Mouse (Mus musculus): ENCODE results near the gene Bpifb2. TPM values are rescaled to one million over a fixed set of nuclear protein-coding genes. Genes with fewer than 3 reads are reported as not detected.
"Not testable (repeated sequence)": the region's sequence is repeated elsewhere in the genome, so short reads cannot be mapped to it uniquely, and the experiment has no call there.

Bpifb2 gene
- polyA plus RNA-seq (2016; fragmentation: Nextera tagmentation; extraction: Ambion mirVana): not detected in 2 replicates

DNA sequence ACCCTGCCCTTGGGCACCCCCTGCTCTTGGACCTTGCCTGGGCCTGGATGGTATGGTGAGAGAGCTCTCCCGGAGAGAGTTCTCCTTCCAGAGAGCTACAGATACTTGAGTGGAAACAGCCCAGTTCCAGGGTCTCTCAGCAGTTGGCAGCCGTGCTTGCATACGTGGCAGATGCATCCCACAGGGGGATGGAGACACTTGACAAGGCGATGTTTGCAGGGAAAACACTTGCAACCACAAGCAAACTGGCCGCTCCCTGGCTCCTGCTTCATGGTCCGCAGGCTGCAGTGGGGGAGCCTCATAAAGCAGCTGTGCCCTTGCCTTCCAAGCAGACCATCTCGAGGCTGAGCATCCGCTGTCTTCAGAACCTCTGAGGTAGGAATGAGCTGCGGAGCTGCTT lies at the start of gene Bpifb2:
TSS of gene Bpifb2 (plus strand) at position 301 of the 400 bp plus-strand sequence.
- Histone ChIP-seq H3K4me3 (no peak within 1 kb of the TSS), H3K27ac (no peak within 1 kb of the TSS), H3K27me3 (replicated peaks) (no peaks in the 10 kb centered on the region), H3K9ac (no peak within 1 kb of the TSS), H3K4me2 (replicated peaks) (no peak within 1 kb of the TSS), H3K36me3 (no peaks in the 10 kb centered on the region), H3K9me3 (no peaks in the 10 kb centered on the region), H3K4me1 (no peaks in the 10 kb centered on the region)
- WGBS: 74% methylated on average over 9 of the region's 9 CpGs
- ATAC-seq (ENCODE audit: low FRiP score, low read depth): no peak

DNA sequence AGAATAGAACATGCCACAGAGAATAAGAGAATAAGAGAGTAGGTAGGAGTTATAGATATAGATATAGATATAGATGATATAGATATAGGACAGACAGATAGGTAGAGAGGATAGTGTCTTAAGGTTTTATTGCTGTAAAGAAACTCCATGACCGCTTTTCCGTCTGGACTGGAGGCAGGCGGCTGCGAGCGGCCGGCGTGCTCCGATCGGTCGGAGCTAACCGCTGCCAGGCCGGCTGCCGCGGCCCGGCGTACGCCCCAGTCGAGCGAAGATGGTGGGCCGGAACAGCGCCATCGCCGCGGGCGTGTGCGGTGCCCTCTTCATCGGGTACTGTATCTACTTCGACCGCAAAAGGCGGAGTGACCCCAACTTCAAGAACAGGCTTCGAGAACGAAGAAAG lies 48.9 kb upstream of the Bpifb2 start:
- not testable (repeated sequence) for H3K4me3 ChIP-seq; ATAC-seq (ENCODE audit: low FRiP score, low read depth); H3K9me3 ChIP-seq; H3K4me2 ChIP-seq (replicated peaks); H3K27me3 ChIP-seq (replicated peaks); H3K36me3 ChIP-seq; H3K27ac ChIP-seq; H3K4me1 ChIP-seq; H3K9ac ChIP-seq
- WGBS: 66% methylated on average over 32 of the region's 32 CpGs

DNA sequence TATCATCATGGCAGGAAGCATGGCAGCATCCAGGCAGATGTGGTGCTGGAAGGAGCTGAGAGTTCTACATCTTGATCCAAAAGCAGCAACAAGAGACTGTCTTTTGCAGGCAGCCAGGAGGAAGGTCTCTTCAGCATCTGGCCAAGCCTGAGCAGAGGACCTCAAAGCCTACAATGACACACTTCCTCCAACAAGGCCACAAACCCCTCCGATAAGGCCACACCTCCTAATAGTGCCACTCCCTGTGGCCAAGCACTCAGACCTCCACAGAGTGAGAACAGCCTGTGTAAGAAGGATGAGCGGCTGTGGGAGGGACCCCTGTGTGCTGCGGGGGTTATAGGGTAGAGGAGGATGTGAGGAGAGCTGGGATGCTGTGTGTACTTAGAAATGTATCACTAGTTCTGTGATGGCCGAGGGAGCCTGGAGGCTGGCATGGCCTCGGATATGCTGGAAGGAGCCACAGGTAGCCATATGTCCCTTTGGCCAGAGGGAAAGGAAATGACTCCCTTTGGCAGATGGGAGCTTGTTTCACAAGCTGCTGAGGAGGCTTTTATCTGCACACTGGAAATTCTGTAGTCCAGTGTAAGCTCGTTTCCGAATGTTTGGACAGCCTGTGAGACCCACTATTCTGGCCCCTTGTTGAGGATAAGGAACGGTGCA lies 47.5 kb upstream of the Bpifb2 start:
- no peak for ATAC-seq (ENCODE audit: low FRiP score, low read depth)
- 0 out of 2 replicates have a peak, but pooled peaks cover under 1% of the 10 kb centered on the region for H3K4me1 ChIP-seq
- H3K9me3 ChIP-seq: no peaks in the 10 kb centered on the region
- no peak overlapping the region for H3K4me3 ChIP-seq
- no peaks in the 10 kb centered on the region for H3K36me3 ChIP-seq
- no peaks in the 10 kb centered on the region for H3K27me3 ChIP-seq (replicated peaks)
- WGBS: 86% methylated on average over 8 of the region's 8 CpGs
- H3K9ac ChIP-seq: no peak overlapping the region
- no peak overlapping the region for H3K4me2 ChIP-seq (replicated peaks)
- no peak overlapping the region for H3K27ac ChIP-seq

DNA sequence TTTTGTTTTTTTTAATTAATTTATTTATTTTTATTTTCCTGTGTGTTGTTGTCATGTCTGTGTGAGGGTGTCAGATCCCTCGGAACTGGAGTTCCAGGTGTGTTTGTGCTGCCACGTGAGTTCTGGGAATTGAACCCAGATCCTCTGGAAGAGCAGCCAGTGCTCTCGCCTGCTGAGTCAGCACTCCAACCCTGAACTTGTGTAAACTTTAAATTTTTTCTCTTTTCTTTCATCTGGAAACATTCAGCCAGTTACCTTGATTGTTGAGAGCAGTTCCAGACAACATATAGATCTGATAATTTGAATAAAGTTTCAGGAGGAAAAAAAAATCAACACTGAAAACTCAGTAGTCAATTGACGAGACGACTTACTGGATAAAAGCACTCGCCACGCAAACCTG lies 46.1 kb upstream of the Bpifb2 start:
- H3K36me3 ChIP-seq: no peaks in the 10 kb centered on the region
- no peaks in the 10 kb centered on the region for H3K27me3 ChIP-seq (replicated peaks)
- no peak overlapping the region for H3K9ac ChIP-seq
- WGBS: 85% methylated on average over 7 of the region's 7 CpGs
- ATAC-seq (ENCODE audit: low FRiP score, low read depth): no peak
- H3K4me1 ChIP-seq: peaks cover 5% of the 10 kb centered on the region; the same call in 1 of the 2 replicates
- H3K27ac ChIP-seq: no peak overlapping the region
- H3K4me2 ChIP-seq (replicated peaks): no peak overlapping the region
- no peaks in the 10 kb centered on the region for H3K9me3 ChIP-seq
- no peak overlapping the region for H3K4me3 ChIP-seq

DNA sequence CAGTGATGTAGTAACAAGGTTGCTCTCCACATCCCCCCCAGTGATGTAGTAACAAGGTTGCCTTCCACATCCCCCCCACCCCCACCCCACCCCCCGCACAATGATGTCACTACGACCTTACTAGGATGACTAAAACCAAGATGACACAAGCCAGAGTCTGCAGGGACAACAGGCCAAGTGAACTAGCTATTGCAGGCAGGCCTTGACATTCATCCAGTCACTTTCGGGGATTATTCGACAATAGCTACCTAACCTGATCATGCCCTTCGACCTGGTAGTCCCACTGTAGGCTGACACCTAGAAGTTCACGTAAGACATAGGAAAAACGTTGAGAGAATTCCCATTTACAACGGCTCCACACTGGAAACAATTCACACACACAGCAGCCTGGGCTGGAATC lies 41.6 kb upstream of the Bpifb2 start:
- Histone ChIP-seq H3K4me3 (no peak overlapping the region), H3K4me1 (peaks cover 5% of the 10 kb centered on the region; the same call in 1 of the 2 replicates), H3K9me3 (no peaks in the 10 kb centered on the region), H3K27me3 (replicated peaks) (no peaks in the 10 kb centered on the region), H3K36me3 (no peaks in the 10 kb centered on the region), H3K27ac (no peak overlapping the region), H3K4me2 (replicated peaks) (no peak overlapping the region), H3K9ac (no peak overlapping the region)
- 87% methylated on average over 8 of the region's 8 CpGs for WGBS
- no peak for ATAC-seq (ENCODE audit: low FRiP score, low read depth)

DNA sequence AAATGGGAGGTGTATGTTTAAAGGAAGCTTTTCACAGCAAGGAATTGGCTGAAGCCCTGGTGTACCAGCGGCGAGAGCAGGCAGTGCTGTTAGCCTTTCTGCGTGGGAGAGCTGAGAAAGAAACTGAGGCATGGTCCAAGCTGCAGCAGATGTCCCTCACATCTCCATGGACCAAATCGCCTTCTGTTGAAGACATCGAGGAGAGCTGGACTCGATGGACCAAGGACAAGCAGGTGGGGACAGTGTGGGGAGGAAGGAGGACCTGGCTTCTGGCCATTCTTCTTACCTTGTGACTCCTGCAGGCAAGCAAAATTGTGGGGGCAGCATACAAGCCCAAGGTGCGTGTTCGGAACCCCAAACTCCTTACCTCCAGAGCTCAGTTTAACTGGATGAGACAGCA lies 32.0 kb upstream of the Bpifb2 start:
- ATAC-seq (ENCODE audit: low FRiP score, low read depth): no peak
- H3K27ac ChIP-seq: no peak overlapping the region
- H3K9ac ChIP-seq: no peak overlapping the region
- no peak overlapping the region for H3K4me2 ChIP-seq (replicated peaks)
- H3K27me3 ChIP-seq (replicated peaks): no peaks in the 10 kb centered on the region
- WGBS: 87% methylated on average over 8 of the region's 8 CpGs
- no peaks in the 10 kb centered on the region for H3K4me1 ChIP-seq
- no peaks in the 10 kb centered on the region for H3K36me3 ChIP-seq
- no peak overlapping the region for H3K4me3 ChIP-seq
- H3K9me3 ChIP-seq: no peaks in the 10 kb centered on the region

DNA sequence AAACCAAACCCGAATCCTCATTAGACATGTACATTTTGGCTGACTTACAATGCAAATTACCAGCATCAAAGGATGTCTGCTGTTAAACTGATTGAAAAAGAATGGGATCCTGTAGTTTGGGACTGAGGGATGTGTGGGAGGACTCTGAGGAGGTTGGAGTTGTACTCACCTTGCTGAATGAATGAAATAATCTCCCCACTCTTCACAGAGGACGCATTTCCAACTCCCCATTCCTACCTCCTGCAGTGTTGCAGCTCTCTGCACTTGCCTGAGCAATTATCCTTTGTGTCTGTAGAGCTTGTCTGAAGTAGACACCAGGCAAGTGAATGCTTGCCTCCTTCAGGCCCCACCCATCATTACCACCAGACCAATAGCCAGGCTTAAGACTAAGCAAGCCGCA lies 26.5 kb upstream of the Bpifb2 start:
- Histone ChIP-seq H3K27ac (no peak overlapping the region), H3K9ac (no peak overlapping the region), H3K4me1 (no peaks in the 10 kb centered on the region), H3K4me3 (no peak overlapping the region), H3K4me2 (replicated peaks) (no peak overlapping the region), H3K9me3 (0 out of 2 replicates have a peak, but pooled peaks cover 3% of the 10 kb centered on the region), H3K36me3 (no peaks in the 10 kb centered on the region), H3K27me3 (replicated peaks) (no peaks in the 10 kb centered on the region)
- WGBS: 75% methylated on average over 3 of the region's 3 CpGs
- ATAC-seq (ENCODE audit: low FRiP score, low read depth): no peak

DNA sequence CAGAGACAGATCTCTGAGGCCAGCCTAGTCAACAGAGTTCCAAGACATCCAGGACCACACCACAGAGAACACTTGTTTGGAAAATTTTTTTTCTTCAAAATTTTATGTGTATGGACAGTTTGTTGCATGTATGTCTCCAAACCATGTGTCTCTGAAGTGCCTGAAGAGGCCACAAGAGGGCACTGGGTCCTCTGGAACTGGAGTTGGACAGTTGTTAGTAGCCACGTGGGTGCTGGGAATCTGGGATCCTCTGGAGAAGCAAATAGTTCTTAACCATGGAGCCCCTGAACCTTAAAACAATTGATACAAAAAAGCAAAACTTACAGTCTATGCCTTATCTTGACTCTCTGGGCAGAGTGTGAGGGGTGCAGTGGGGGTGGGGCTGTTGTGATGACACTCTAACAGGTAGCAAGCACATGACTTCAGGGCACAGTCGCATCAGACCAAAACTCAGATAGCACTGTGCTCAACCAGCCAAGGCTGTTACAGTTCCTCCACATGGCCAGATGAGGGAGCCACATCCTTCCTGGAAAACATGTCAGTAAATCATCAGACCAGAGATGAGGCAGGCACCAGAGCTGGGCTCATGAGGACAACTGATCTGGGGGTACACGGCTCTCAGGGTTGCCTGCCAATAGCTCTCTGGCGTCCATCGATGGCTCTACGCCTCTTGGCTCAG lies 24.4 kb upstream of the Bpifb2 start:
- Histone ChIP-seq H3K4me3 (no peak overlapping the region), H3K27me3 (replicated peaks) (no peaks in the 10 kb centered on the region), H3K9me3 (0 out of 2 replicates have a peak, but pooled peaks cover 3% of the 10 kb centered on the region), H3K9ac (no peak overlapping the region), H3K4me2 (replicated peaks) (no peak overlapping the region), H3K4me1 (no peaks in the 10 kb centered on the region), H3K27ac (no peak overlapping the region), H3K36me3 (no peaks in the 10 kb centered on the region)
- WGBS: 87% methylated on average over 6 of the region's 6 CpGs
- ATAC-seq (ENCODE audit: low FRiP score, low read depth): no peak

DNA sequence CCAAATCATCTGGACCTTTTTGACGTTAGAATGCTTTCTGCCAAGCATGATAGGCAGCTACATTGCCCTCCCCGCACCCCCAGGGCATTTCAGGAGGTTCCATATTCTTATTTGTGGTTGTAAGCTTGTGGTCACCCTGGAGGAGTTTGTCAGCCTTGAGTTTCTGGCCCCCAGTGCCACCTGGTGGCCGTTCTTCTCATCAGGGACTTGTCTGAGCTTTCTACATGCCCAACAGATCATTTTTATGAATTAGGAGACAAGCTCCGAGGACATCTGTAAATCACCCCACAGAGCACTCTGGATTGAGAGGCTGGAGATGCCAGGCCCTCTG lies 23.9 kb upstream of the Bpifb2 start:
- H3K36me3 ChIP-seq: no peaks in the 10 kb centered on the region
- H3K9me3 ChIP-seq: 0 out of 2 replicates have a peak, but pooled peaks cover 3% of the 10 kb centered on the region
- no peaks in the 10 kb centered on the region for H3K27me3 ChIP-seq (replicated peaks)
- ATAC-seq (ENCODE audit: low FRiP score, low read depth): no peak
- H3K9ac ChIP-seq: no peak overlapping the region
- H3K4me1 ChIP-seq: no peaks in the 10 kb centered on the region
- 54% methylated on average over 4 of the region's 4 CpGs for WGBS
- H3K27ac ChIP-seq: no peak overlapping the region
- no peak overlapping the region for H3K4me2 ChIP-seq (replicated peaks)
- H3K4me3 ChIP-seq: no peak overlapping the region

DNA sequence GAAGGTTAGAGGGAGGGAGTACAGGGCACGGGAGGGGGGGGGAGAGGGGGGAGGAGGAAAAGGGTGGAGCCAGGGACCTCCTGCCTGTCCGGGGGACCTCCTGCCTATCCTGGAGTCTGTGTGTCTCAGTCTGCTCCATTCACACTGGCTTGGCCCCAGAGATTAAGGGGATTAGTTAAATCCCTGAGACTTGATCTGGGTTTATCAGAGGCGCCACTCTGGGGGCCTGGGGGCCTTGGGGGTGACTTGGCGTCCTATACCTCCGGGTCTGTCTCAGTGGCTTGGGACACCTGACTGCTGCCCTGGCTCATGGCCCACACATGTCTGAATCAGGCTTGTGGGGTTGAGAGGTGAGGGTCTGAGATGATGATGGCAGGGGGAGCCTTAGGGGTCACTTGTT lies 21.3 kb upstream of the Bpifb2 start:
- ATAC-seq (ENCODE audit: low FRiP score, low read depth): no peak
- H3K4me2 ChIP-seq (replicated peaks): no peak overlapping the region
- 30% methylated on average over 5 of the region's 5 CpGs for WGBS

DNA sequence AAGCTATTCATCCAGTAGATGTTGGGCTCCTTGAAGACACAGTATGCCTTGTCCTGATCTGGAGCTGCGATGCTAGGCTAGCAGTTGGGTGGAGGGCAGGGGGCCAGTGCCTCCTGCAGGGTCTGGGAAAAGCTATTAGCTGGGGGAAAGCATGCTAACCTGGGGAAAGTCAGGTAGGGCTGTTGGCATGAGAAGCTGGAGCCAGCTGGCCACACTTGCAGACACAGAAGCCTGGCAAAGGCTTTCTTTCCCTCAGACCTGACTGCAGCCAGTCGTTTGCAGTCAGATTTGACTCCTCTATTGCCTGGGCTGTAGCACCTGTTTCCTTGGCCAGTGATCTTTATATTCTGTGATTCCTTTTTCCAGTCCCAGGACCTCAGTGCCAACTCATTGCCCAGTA lies 15.3 kb upstream of the Bpifb2 start:
- no peak overlapping the region for H3K27ac ChIP-seq
- no peak overlapping the region for H3K9ac ChIP-seq
- H3K4me3 ChIP-seq: no peak overlapping the region
- H3K9me3 ChIP-seq: no peaks in the 10 kb centered on the region
- H3K36me3 ChIP-seq: no peaks in the 10 kb centered on the region
- 70% methylated on average over 2 of the region's 2 CpGs for WGBS
- H3K4me1 ChIP-seq: no peaks in the 10 kb centered on the region
- ATAC-seq (ENCODE audit: low FRiP score, low read depth): no peak
- H3K4me2 ChIP-seq (replicated peaks): no peak overlapping the region
- no peaks in the 10 kb centered on the region for H3K27me3 ChIP-seq (replicated peaks)

More for the DNA sequence above, 21.3 kb upstream of the Bpifb2 start:
- no peaks in the 10 kb centered on the region for H3K4me1 ChIP-seq
- H3K27ac ChIP-seq: no peak overlapping the region
- no peaks in the 10 kb centered on the region for H3K27me3 ChIP-seq (replicated peaks)
- H3K36me3 ChIP-seq: no peaks in the 10 kb centered on the region
- H3K9me3 ChIP-seq: 0 out of 2 replicates have a peak, but pooled peaks cover 3% of the 10 kb centered on the region
- no peak overlapping the region for H3K9ac ChIP-seq
- no peak overlapping the region for H3K4me3 ChIP-seq

DNA sequence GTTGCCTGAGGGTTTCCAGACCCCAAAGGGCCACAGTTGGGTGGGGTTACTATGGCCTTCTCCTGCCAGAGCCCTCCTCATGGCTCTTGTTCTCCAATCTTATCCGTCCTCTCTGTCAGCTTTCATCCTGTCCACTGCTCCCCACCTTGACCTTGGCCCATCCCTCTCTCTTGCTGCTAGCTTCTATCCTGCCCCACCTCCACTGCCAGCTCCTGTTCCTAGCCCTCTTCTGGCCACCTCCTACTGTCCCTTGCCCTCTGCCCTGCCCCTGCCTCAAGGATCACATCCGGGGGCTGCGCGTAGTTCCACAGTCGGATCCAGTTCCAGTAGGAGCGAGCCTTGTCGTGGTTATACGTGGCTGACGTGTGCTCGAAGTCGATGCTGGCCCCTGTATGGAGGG lies 14.5 kb upstream of the Bpifb2 start:
- no peak overlapping the region for H3K27ac ChIP-seq
- H3K4me2 ChIP-seq (replicated peaks): no peak overlapping the region
- 90% methylated on average over 11 of the region's 11 CpGs for WGBS
- no peak for ATAC-seq (ENCODE audit: low FRiP score, low read depth)
- no peaks in the 10 kb centered on the region for H3K36me3 ChIP-seq
- no peaks in the 10 kb centered on the region for H3K4me1 ChIP-seq
- H3K27me3 ChIP-seq (replicated peaks): no peaks in the 10 kb centered on the region
- H3K9ac ChIP-seq: no peak overlapping the region
- H3K4me3 ChIP-seq: no peak overlapping the region
- H3K9me3 ChIP-seq: no peaks in the 10 kb centered on the region

DNA sequence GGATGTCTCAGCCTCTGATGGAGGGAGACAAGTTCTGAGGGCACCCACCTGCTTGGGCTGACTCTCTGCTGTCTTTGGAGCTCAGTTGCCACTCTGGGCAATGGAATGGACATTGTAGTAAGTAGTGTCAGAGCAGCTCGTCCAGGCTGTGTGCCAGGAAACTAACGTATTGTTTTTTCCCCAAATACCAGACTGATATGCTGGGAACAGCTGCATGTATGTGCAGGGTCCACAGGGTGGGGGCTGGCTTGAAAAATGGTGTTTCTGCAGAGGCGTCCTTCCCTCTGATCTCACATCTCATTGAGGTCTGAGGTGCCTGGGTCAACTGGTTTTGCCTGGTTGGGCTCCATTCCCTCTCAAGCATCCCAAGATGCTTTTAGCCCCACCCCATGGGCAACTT lies 14.1 kb upstream of the Bpifb2 start:
- Histone ChIP-seq H3K27ac (no peak overlapping the region), H3K4me1 (no peaks in the 10 kb centered on the region), H3K9me3 (no peaks in the 10 kb centered on the region), H3K36me3 (no peaks in the 10 kb centered on the region), H3K4me2 (replicated peaks) (no peak overlapping the region), H3K4me3 (no peak overlapping the region), H3K27me3 (replicated peaks) (no peaks in the 10 kb centered on the region), H3K9ac (no peak overlapping the region)
- ATAC-seq (ENCODE audit: low FRiP score, low read depth): no peak
- 62% methylated on average over 3 of the region's 3 CpGs for WGBS

Measured in neural tube, embryonic 12.5 days (tissue).